8 mouse cellular contexts compared by ENCODE assay signal in genomic region chr11:11557173-11557967, GRCm38 (mm10).
DNase-seq lines count a peak whose midpoint lies in the region; ATAC-seq and TF ChIP-seq lines count a peak whose summit lies in the region.

No protein-coding gene starts in this region.

- intact Hi-C loops in heart, postnatal 14 days (cut with DNase I): loop anchor here (1.0 to 5.0 kb wide), 3 partner anchors 185 to 420 kb away; no protein-coding TSS in a partner anchor

- H3K36me3 ChIP-seq in midbrain, embryonic 10.5 days: no peaks in the 10 kb centered on the region
- H3K36me3 ChIP-seq in midbrain, embryonic 13.5 days: no peaks in the 10 kb centered on the region
- H3K36me3 ChIP-seq in limb, embryonic 14.5 days (ENCODE audit: control insufficient read depth, insufficient read depth, low read length): no peaks in the 10 kb centered on the region
- H3K36me3 ChIP-seq in neural tube, embryonic 11.5 days (ENCODE audit: control insufficient read depth, insufficient read depth, low read length): no peaks in the 10 kb centered on the region

- no peaks in the 10 kb centered on the region for H3K27me3 ChIP-seq in midbrain, embryonic 10.5 days (ENCODE audit: low read depth, poor library complexity, severe bottlenecking)
- no peaks in the 10 kb centered on the region for H3K27me3 ChIP-seq in midbrain, embryonic 13.5 days
- H3K27me3 ChIP-seq in limb, embryonic 14.5 days (ENCODE audit: control insufficient read depth, insufficient read depth, low read length): no peaks in the 10 kb centered on the region
- H3K27me3 ChIP-seq in neural tube, embryonic 11.5 days (ENCODE audit: control insufficient read depth, insufficient read depth, low read length): no peaks in the 10 kb centered on the region

- no peak for TF ChIP-seq POLR2A in limb, embryonic 14.5 days (IDR thresholded peaks at IDR 0.05; ENCODE audit: borderline replicate concordance, extremely low read depth, insufficient read depth, insufficient read length)

- H3K9ac ChIP-seq in midbrain, embryonic 13.5 days (replicated peaks): no peak overlapping the region
- no peak overlapping the region for H3K9ac ChIP-seq in limb, embryonic 14.5 days (ENCODE audit: low read depth, low read length, severe bottlenecking)
- no peak overlapping the region for H3K9ac ChIP-seq in neural tube, embryonic 11.5 days (ENCODE audit: low read length)

- H3K27ac ChIP-seq in midbrain, embryonic 10.5 days (replicated peaks): no peak overlapping the region
- H3K27ac ChIP-seq in midbrain, embryonic 13.5 days: no peak overlapping the region
- no peak overlapping the region for H3K27ac ChIP-seq in limb, embryonic 14.5 days (replicated peaks; ENCODE audit: low read depth, low read length)
- H3K27ac ChIP-seq in neural tube, embryonic 11.5 days (ENCODE audit: low read depth, low read length): no peak overlapping the region

- H3K4me1 ChIP-seq in midbrain, embryonic 10.5 days: no peaks in the 10 kb centered on the region
- H3K4me1 ChIP-seq in midbrain, embryonic 13.5 days (replicated peaks): no peaks in the 10 kb centered on the region
- no peaks in the 10 kb centered on the region for H3K4me1 ChIP-seq in limb, embryonic 14.5 days (ENCODE audit: control insufficient read depth, insufficient read depth, low read length)
- no peaks in the 10 kb centered on the region for H3K4me1 ChIP-seq in neural tube, embryonic 11.5 days (ENCODE audit: control insufficient read depth, insufficient read depth, low read length)

- peak; percentile 52 for DNase-seq in midbrain, embryonic 10.5 days (ENCODE audit: low spot score)
- DNase-seq in T-cell, adult 2 months (ENCODE audit: low spot score): peak; percentile 86
- DNase-seq in embryo, embryonic 10.5 days (ENCODE audit: low spot score): peak; percentile 72
- DNase-seq in heart, postnatal 14 days: peak; percentile 41 to 65
- DNase-seq in limb, embryonic 14.5 days (ENCODE audit: low spot score): peak; percentile 22
- DNase-seq in neural tube, embryonic 11.5 days (ENCODE audit: low spot score): peak; percentile 61
- peak; percentile 91 for DNase-seq in thymus, postnatal 4 days

- no peak for ATAC-seq in midbrain, embryonic 13.5 days
- ATAC-seq in limb, embryonic 14.5 days (ENCODE audit: low FRiP score, low read depth): no peak
- 0 out of 2 replicates have a peak, but pooled peaks have one; percentile 18 for ATAC-seq in neural tube, embryonic 11.5 days (ENCODE audit: insufficient read depth, low FRiP score, low TSS enrichment)

- H3K4me2 ChIP-seq in midbrain, embryonic 13.5 days (replicated peaks): no peak overlapping the region
- H3K4me2 ChIP-seq in limb, embryonic 14.5 days (replicated peaks; ENCODE audit: low read depth, low read length, severe bottlenecking): no peak overlapping the region
- H3K4me2 ChIP-seq in neural tube, embryonic 11.5 days (ENCODE audit: low read depth): no peak overlapping the region

- no peaks in the 10 kb centered on the region for H3K9me3 ChIP-seq in midbrain, embryonic 10.5 days (replicated peaks)
- no peaks in the 10 kb centered on the region for H3K9me3 ChIP-seq in midbrain, embryonic 13.5 days
- no peaks in the 10 kb centered on the region for H3K9me3 ChIP-seq in limb, embryonic 14.5 days (ENCODE audit: control insufficient read depth, low read length)
- no peaks in the 10 kb centered on the region for H3K9me3 ChIP-seq in neural tube, embryonic 11.5 days (ENCODE audit: control insufficient read depth, low read length)

- WGBS in midbrain, embryonic 10.5 days: 49% methylated on average over 11 of the region's 11 CpGs
- 48% methylated on average over 11 of the region's 11 CpGs for WGBS in midbrain, embryonic 13.5 days
- WGBS in limb, embryonic 14.5 days: 51% methylated on average over 11 of the region's 11 CpGs
- 47% methylated on average over 11 of the region's 11 CpGs for WGBS in neural tube, embryonic 11.5 days

- no peak overlapping the region for H3K4me3 ChIP-seq in midbrain, embryonic 10.5 days
- no peak overlapping the region for H3K4me3 ChIP-seq in midbrain, embryonic 13.5 days (replicated peaks)
- H3K4me3 ChIP-seq in limb, embryonic 14.5 days (replicated peaks; ENCODE audit: low read length): no peak overlapping the region
- H3K4me3 ChIP-seq in neural tube, embryonic 11.5 days (ENCODE audit: low read depth, low read length): no peak overlapping the region

Comparison
In these comparisons a context has a peak if more than half of its experiments do, and no peak if none do; other contexts are left out.
1. DNase-seq: peak in every context shown above with its lines; median percentile 91 in thymus, postnatal 4 days; 86 in T-cell, adult 2 months; 72 in embryo, embryonic 10.5 days; 61 in neural tube, embryonic 11.5 days; 53 in heart, postnatal 14 days; 52 in midbrain, embryonic 10.5 days; 22 in limb, embryonic 14.5 days.